Mouse (Mus musculus): ENCODE measurements at regions not wholly inside any gene's neighbourhood (a gene's known extent, or its start where the extent isn't known, plus 50 kb on each side); places are given as distances from the start of the nearest gene placed in this dataset.

- no peak for TF ChIP-seq CTCF (IDR thresholded peaks at IDR 0.05; ENCODE audit: low read depth)
- no peak for TF ChIP-seq EP300 (optimal IDR thresholded peaks at IDR 0.05)
These were observed 979.4 kb upstream of the Lcorl start for GRCm38 (mm10) chr5:46836810-46837209.

Data from stomach, postnatal 0 days (tissue).